Mouse (Mus musculus) ovary, postnatal 10 days (tissue): Measurements from ENCODE around the gene Pp2d1.
A peak's percentile ranks its signal among the peaks of the same experiment; 100 is the strongest.

Experiments used
- DNase-seq: peaks from one replicate; pipeline ENCODE4 v3.0.0; 2022; ENCODE audit warnings: low spot score

Gene Pp2d1

GRCm38 (mm10) chr17:53478858-53479603, 60.2 kb downstream of the Pp2d1 start, which contains the start of gene Rab5a:
TSS of gene Rab5a (plus strand) at chr17:53479234.
- DNase-seq, result peak; percentile 96

GRCm38 (mm10) chr17:53478066-53478857, 61.0 kb downstream of the Pp2d1 start:
- DNase-seq, result no peak

GRCm38 (mm10) chr17:53468697-53469096, 70.6 kb downstream of the Pp2d1 start:
- no peak for DNase-seq

- DNase-seq, result no peak
Measured at GRCm38 (mm10) chr17:53465569-53465968, 73.7 kb downstream of the Pp2d1 start.

- DNase-seq, result no peak
Measured at GRCm38 (mm10) chr17:53463496-53463840, 75.8 kb downstream of the Pp2d1 start.

- DNase-seq, result peak; percentile 67
Measured at GRCm38 (mm10) chr17:53462603-53463495, 76.4 kb downstream of the Pp2d1 start, which contains the start of gene Efhb. TSS of gene Efhb (minus strand) at chr17:53463321.
